Mouse (Mus musculus): ENCODE results near the gene Ctcf. TPM values are rescaled to one million over a fixed set of nuclear protein-coding genes. Genes with fewer than 3 reads are reported as not detected.
A peak's percentile ranks its signal among the peaks of the same experiment; 100 is the strongest.

Gene Ctcf
- polyA plus RNA-seq, 1 experiment from 2014 or later = 152 TPM

DNA sequence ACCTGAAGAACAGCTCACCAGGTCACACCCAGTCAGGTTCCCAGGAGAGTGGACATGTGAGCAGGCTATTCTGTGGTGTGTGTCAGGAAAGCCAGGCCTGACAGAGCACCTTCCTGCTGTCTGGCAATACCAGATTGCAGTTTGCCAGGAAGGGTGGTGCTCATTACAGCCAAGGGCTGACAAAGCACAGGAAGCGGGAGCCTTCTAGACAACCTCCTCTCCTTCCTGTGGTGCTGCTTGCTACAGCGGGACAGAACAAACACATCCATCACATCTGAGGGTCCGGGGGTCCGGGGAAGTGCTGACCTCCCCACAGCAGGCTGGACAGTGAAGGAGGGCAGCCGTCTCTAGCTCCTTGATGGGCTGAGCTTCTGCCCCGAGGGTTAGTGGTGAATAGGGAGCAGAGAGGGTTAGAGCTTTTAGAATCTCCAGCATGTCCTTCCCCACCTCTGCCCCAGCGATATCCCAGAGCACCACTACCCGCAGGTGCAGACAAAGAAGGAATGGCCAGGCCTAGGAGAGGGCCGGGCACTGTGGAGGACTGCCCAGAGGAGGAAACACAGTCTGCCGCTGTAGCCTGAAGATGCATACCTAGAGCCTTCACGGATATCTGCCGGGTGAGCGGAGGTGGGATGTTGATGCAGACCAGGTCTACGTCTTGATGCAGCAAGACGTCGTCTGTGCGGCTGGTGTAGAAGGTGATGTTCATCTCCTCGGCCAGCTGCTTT, 91.2 kb downstream of the Ctcf start:
- Histone ChIP-seq H3K27ac (replicated peaks) (no peak overlapping the region), H3K36me3 (peaks cover 53% of the 10 kb centered on the region), H3K4me3 (no peak overlapping the region), H3K9me3 (no peaks in the 10 kb centered on the region), H3K4me2 (replicated peaks) (no peak overlapping the region), H3K9ac (replicated peaks) (no peak overlapping the region), H3K27me3 (no peaks in the 10 kb centered on the region), H3K4me1 (no peaks in the 10 kb centered on the region)
- 92% methylated on average over 18 of the region's 18 CpGs for WGBS
- ATAC-seq (replicated peaks) = no peak

DNA sequence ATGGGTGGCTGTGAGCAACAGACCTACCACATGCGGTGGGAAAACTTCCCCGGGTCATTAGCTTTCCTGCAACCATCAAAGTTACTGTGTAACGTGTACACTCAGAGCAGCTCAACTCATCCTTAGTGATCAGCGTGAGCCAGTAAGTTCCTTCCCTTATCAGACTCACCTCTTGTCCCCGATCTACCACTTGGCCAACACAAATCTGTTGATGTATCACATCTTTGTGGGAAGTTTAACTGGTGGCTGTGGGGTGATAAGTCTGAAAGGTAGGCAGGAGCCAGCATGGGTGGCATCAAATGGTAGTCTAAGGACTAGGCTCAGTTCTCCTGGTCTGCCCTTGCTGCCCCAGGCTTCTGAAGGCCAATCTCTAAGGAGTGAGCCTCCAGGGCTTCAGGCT, 95.8 kb downstream of the Ctcf start:
- Histone ChIP-seq H3K36me3 (peaks cover 15% of the 10 kb centered on the region), H3K4me3 (no peak overlapping the region), H3K9ac (replicated peaks) (no peak overlapping the region), H3K4me2 (replicated peaks) (no peak overlapping the region), H3K27me3 (no peaks in the 10 kb centered on the region), H3K4me1 (no peaks in the 10 kb centered on the region), H3K9me3 (no peaks in the 10 kb centered on the region), H3K27ac (replicated peaks) (no peak overlapping the region)
- no peak for ATAC-seq (replicated peaks)
- WGBS = 94% methylated on average over 5 of the region's 5 CpGs

MicroRNAs encoded within 50 kb of the gene (microRNA counts, 519-probe panel; counts per million panel counts)
- 2,675 counts per million, percentile 61 among the panel's probes with 10 or more counts for microRNA mmu-miR-1966

Small RNA genes lying within 50 kb of the gene (microRNA-seq; reads per million reads assigned to microRNA genes)
- gene Mir1966 = not detected

Other genes with a start within 250 kb of the Ctcf start
- gene Kctd19, start 223.1 kb upstream of the Ctcf start, polyA plus RNA-seq (2015; fragmentation: Nextera tagmentation; extraction: Ambion mirVana) = 0.10 TPM in 1 of 2 replicates, not detected in the other
- 0.52 and 0.88 TPM in 2 replicates for gene Lrrc36, start 223.0 kb upstream of the Ctcf start, polyA plus RNA-seq (2015; fragmentation: Nextera tagmentation; extraction: Ambion mirVana)
- 35.1 and 54.8 TPM in 2 replicates for gene Tppp3, start 165.0 kb upstream of the Ctcf start, polyA plus RNA-seq (2015; fragmentation: Nextera tagmentation; extraction: Ambion mirVana)
- 28.8 and 31.3 TPM in 2 replicates for gene Zdhhc1, start 139.7 kb upstream of the Ctcf start, polyA plus RNA-seq (2015; fragmentation: Nextera tagmentation; extraction: Ambion mirVana)
- 1.4 and 1.7 TPM in 2 replicates for gene Hsd11b2, start 117.8 kb upstream of the Ctcf start, polyA plus RNA-seq (2015; fragmentation: Nextera tagmentation; extraction: Ambion mirVana)
- gene Atp6v0d1, start 70.5 kb upstream of the Ctcf start, polyA plus RNA-seq (2015; fragmentation: Nextera tagmentation; extraction: Ambion mirVana) = 184 and 193 TPM in 2 replicates
- gene Ripor1, start 31.3 kb upstream of the Ctcf start, polyA plus RNA-seq (2015; fragmentation: Nextera tagmentation; extraction: Ambion mirVana) = 26.5 and 29.0 TPM in 2 replicates
- gene Agrp, start 825 bp downstream of the Ctcf start, polyA plus RNA-seq (2015; fragmentation: Nextera tagmentation; extraction: Ambion mirVana) = 0.47 and 0.69 TPM in 2 replicates
- gene Carmil2, start 49.7 kb downstream of the Ctcf start, polyA plus RNA-seq (2015; fragmentation: Nextera tagmentation; extraction: Ambion mirVana) = 12.1 and 12.3 TPM in 2 replicates
- 105 and 107 TPM in 2 replicates for gene Acd, start 64.5 kb downstream of the Ctcf start, polyA plus RNA-seq (2015; fragmentation: Nextera tagmentation; extraction: Ambion mirVana)
- gene Pard6a, start 64.6 kb downstream of the Ctcf start, polyA plus RNA-seq (2015; fragmentation: Nextera tagmentation; extraction: Ambion mirVana) = 47.1 and 52.0 TPM in 2 replicates
- gene 4933405L10Rik, start 71.1 kb downstream of the Ctcf start, polyA plus RNA-seq (2015; fragmentation: Nextera tagmentation; extraction: Ambion mirVana) = 0.15 TPM in 1 of 2 replicates, not detected in the other
- 17.3 and 19.3 TPM in 2 replicates for gene Enkd1, start 71.6 kb downstream of the Ctcf start, polyA plus RNA-seq (2015; fragmentation: Nextera tagmentation; extraction: Ambion mirVana)
- gene Gfod2, start 122.1 kb downstream of the Ctcf start, polyA plus RNA-seq (2015; fragmentation: Nextera tagmentation; extraction: Ambion mirVana) = 84.5 and 88.0 TPM in 2 replicates
- 11.8 and 13.9 TPM in 2 replicates for gene Ranbp10, start 190.8 kb downstream of the Ctcf start, polyA plus RNA-seq (2015; fragmentation: Nextera tagmentation; extraction: Ambion mirVana)
- gene Tsnaxip1, start 191.2 kb downstream of the Ctcf start, polyA plus RNA-seq (2015; fragmentation: Nextera tagmentation; extraction: Ambion mirVana) = 0.61 and 0.84 TPM in 2 replicates
- gene Cenpt, start 216.7 kb downstream of the Ctcf start, polyA plus RNA-seq (2015; fragmentation: Nextera tagmentation; extraction: Ambion mirVana) = 65.0 and 66.4 TPM in 2 replicates
- 70.5 and 73.6 TPM in 2 replicates for gene Thap11, start 218.6 kb downstream of the Ctcf start, polyA plus RNA-seq (2015; fragmentation: Nextera tagmentation; extraction: Ambion mirVana)
- gene Nutf2, start 224.0 kb downstream of the Ctcf start, polyA plus RNA-seq (2015; fragmentation: Nextera tagmentation; extraction: Ambion mirVana) = 189 and 218 TPM in 2 replicates
- gene Edc4, start 244.3 kb downstream of the Ctcf start, polyA plus RNA-seq (2015; fragmentation: Nextera tagmentation; extraction: Ambion mirVana) = 55.6 and 59.1 TPM in 2 replicates

Data from forebrain, embryonic 15.5 days (tissue).